Mouse (Mus musculus) brain, adult 2 months (tissue): ENCODE measurements around the gene Asb15.

Experiments
- DNase-seq: peaks from one replicate; pipeline ENCODE4 v3.0.0; 2011; ENCODE audit warnings: low read depth, low spot score

Gene Asb15

DNA sequence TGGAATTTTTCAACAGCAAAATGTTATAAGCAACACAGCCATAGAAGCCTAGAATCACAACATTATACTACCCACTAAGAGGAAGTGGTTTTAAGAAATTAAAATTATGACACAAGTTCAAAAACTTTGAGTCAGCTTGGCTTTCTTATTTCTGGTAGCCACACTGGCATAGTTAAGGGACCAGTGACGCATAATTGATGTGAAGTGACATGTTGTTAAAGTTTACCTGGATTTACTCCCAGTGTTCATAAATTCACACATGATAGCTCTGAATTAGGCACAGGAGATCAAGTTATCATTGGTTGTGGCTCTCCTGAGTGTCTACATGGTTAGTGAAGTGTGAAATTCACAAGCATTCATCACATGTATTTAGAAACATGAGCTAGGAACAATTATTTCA is 36.9 kb downstream of the Asb15 start:
- DNase-seq, result no peak

DNA sequence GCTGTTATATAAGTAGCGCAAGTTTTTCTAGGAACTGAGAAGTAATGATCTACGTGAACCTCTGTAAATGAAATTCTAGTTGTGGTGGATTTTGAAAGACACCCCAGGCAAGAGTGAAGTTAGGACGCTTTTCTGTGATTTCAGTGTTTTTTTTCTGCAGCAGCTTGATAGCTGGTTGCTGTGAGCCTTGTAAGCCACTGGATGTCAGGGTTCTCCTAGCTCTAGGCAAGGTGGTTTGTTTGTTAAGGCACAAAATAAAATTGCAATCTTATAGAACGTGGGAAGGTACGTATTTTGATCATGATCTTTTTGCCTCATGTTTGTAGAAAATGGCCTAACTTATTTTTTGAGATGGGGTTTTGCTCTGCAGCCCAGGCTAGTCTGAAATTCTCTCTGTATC is 41.0 kb downstream of the Asb15 start:
- peak; percentile 48 for DNase-seq

DNA sequence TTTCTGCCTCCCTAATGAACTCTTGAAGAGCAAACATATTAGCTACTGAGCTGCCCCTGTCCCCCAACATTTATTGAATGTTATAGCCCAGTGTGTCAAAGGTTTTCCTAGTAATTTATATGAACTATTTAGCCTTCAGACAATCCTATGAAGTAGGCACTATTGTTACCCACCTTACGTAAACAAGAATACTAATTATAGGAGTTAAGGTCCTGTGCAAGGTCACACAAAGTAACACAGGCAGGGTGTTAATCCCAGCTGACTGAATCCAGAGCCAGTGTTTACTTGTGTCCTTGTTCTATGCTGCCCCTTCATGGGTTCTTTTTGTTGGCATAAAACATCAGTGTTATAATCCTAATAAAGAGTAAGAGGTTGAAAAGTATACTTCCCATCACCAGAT is 41.8 kb downstream of the Asb15 start:
- DNase-seq, result no peak

DNA sequence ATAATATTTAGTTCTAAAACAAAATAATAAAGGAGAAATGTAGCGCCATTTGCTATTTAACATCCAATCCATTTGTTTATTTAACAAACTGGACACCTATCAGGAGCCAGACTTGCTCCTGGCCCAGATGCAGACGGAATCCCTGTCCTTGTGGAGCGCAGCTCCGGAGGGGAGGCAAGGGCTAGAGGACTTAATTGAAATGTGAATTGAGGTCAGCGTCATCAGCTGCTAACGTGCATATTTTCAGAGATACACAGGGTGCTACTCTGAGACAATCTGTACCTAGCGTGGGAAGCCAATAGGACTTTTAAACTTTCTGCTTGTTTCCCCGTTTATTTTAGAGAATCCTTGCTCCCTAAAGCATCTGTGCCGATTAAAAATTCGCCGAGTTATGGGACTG is 42.3 kb downstream of the Asb15 start:
- no peak for DNase-seq

DNA sequence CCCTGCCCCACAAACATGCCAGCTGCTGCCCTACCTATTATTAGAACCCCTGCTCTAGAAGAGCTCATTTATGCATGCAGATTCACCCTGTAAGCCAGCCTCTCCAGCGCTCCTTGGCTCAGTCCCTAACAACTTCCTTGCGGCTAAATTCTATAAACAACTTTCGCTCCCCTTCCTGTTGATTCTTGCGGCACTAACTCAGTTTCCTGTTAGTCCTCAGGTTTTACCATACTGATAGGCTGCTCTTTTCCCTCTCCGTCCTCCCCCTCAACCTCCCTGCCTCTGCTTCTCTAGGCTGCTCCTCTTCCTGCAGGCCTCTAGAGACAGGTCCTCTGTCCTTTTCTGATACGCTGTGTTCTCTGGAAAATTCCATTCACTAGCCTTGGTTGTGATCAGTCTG is 43.2 kb downstream of the Asb15 start:
- no peak for DNase-seq

DNA sequence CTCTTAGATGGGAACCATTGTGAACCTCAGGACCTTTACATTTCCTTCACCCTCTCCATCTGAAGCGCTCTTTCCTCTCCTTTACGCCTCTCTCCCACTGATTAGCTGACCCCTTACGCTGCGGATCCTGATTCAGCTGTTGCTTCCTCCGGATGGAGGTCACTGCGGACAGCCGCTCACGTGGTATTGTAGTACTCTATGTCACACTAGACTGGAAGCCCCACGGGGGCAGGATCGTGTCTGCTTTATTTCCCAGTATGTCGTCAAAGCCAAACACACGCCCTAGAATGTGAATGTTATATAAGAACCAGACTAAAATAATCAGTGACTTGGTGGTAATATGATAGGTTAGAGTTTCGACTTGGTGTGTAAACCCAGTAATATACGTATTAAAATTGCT is 44.5 kb downstream of the Asb15 start:
- DNase-seq, result no peak

DNA sequence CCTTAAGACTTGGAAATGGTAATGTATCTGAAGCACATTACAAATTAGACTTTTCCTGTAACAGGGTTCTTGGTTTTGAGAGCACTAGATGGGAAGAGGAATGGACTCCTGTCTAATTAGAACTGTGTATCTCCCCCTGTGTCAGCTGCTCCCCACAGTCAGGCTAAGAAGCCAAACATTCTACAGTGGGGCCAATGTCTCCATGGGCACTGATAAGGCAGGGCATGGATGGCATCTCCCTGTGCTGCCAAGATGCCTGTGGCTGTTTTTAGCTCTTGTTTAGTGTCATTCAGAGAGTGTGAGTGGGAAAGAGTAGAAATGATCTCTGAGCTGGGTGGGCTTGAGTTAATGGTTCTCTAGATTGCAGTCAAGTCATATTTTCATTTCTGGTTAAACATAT is 45.4 kb downstream of the Asb15 start:
- DNase-seq, result no peak

DNA sequence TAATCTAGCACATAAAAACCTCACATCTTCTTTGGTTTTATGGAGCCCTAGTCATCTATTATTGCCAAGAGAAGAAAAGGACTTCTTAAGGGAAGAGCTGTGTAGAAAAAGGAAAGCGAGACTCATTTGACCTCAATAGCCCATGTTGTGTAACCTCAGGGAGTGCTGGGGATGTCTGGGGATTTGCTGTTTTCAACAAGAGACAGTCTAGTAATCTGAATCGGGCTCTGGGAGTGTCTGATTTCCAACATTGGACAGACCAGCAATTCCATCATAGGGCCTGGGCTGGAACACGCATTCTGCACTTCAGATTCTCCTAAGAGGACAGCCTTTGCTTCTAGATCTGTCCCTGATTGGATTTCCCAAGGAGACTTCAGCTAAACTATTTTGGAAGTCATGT is 55.5 kb downstream of the Asb15 start:
- DNase-seq, result no peak

DNA sequence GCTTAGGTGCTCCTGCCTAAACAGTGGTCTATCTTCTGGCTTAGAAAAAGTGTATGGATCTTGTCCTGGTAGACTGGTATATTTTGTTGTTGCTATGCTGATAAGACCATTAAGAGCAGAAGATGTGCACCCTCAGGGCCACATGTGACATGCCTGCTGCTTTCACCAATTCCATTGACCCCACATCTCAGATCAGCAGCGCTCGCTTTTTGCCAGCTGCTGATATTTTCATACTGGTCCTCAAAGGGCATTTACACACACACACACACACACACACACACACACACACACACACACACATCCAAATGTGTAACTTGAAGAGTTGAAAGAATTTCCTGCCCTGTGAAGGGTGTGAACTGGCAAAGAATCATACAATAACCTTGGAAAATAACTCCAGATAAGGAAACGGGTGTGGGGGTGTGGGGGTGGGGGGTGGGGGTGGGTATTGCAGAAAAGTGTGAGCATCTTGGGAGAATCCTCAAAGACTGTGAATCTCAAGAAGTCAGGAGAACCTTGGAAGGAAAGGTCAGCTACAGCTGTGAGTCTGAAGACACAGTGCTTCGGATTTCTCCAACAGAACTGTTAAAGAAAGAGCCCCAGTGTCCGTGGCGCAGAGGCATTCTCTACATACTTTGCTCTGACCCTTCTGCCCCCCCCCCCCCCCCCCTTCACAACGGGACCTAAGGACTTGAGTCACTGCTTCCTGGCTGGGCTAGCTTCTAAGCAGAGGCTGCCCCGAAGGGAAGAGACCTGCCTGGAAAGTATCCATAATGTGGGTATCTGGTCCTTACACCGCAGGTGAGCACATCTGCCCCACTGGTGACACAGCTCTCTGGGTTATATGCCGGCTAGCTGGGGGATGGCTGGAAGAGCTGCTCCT is 57.7 kb downstream of the Asb15 start:
- no peak for DNase-seq

DNA sequence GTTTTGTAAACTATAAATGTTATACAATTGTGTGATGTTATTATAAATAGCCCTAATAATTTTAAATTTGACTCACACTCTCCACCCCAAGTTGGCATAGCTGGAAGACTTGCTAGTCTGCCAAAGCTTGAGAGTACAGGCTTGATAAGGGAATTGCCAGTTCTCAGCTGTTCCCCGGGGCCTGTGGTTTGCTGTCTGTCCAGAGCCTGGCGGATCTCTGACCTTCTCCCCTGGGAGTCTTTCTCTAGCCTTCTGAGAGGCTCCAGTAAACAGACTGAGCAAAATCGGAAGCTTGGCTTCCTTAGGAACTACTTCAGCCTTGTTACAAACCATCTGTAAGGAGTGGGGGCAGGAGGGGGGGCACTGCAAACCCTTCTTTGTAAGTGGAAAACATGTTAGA is 58.9 kb downstream of the Asb15 start:
- peak; percentile 50 for DNase-seq

DNA sequence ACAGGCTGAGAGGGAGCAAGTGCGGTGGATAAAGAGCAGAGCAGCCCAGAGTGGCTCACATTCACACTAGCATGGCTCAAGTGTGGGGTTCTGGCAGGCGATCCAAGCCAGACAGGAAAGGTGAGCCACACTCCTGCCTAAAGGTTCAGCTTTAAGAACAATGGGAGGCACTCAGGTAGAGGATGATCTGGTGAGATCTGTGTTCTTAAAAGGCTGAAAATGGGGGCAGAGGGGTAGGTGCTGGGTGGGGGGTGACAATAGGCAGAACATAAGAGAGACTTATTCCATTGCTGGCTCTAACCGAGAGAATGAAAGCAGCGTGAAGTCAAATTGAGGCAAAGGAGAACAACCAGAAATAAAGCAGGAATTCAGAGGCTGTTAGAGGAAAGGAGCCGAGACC is 62.3 kb downstream of the Asb15 start:
- DNase-seq, result no peak

DNA sequence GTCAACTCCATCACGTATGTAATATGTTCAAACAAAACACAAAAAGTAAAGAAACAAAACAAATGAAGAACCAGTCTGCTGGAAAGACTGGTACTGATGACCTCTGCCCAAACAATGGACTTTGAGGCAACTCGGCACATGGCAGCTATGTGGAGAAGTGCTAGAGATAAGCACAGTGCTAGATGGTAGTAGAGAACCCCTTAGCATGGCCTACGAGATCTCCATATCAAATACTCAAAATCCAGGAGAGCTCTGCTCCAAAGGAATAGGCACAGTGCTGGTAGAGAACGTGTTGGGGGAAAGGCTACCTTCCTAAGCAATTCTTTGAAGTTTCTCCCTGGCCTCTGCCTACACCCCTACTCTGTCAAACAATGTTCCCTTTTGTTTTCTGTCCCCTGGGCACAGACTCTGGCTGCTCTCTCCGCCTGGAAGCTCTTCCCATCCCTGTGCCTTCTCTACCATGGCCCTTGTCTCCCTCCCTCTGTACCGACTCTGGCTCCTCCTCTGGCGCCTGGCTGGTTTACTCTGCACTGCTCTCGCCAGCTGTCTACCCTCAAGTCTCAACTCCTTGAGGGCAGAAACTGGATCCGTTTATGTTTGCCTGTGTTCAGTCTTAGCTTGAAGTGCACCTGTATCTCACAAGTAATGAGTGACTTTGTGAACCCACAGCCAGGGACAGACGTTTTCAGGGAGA is 63.7 kb downstream of the Asb15 start:
- no peak for DNase-seq

DNA sequence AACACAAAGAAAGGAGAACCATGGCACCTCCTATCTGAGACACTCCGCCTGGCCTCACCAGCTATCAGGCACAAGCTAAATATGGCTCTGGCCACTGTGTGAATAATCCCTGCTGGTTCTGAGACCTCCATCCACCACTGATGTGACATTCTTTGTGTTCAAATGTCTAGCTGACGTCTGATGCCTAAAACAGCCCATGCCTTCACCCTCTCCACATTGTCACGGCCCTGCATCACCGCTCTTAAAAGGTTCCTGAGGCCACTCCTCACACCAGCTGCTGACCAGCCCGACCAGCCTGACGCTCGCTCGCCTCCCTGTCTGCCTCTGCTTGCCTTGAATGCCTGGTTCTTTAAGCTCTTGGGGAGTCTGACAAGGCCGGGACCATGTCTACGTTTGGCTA is 69.6 kb downstream of the Asb15 start, which contains the start of gene Lmod2:
Gene Lmod2 (plus strand): TSS at position 263 of the 400 bp plus-strand sequence.
- DNase-seq, result no peak

DNA sequence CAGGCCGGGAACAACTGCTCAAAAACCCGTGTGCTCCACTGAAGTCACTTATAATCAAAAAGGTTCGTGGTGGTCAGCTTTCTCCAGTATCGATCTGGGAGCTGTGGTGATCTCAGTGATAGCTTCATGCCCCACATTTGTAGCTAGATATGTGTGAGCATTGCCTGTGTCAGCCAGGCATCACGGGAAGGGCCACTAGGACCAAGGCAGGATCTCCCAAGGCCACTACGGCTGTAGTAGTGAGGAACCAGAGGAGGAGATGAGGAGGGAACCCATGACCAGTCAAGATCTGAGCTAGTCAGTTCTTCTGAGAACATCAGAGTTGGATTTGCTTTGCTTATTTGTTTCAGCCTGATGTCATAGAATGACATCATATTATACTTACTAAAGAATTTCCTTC is 71.2 kb downstream of the Asb15 start:
- no peak for DNase-seq

DNA sequence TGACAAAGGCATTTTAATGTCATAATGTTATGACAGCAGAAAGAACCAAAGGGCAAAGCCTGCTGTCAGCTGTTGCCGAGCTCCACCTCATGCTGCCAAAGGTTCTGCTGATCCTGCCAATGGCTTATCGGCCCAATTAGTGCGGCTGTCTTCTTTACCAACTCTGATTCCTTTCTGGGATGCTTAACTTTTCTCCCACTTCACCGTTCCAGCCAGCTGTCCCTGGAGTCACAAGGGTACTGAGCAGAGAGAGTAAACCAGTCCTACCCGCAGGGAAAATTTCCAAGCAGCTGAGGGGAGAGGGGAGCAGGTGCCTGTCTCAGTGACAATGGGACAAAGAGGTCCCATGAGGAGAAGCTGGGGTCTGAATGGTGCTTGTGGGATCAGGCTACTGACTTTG is 71.7 kb downstream of the Asb15 start:
- DNase-seq, result no peak

DNA sequence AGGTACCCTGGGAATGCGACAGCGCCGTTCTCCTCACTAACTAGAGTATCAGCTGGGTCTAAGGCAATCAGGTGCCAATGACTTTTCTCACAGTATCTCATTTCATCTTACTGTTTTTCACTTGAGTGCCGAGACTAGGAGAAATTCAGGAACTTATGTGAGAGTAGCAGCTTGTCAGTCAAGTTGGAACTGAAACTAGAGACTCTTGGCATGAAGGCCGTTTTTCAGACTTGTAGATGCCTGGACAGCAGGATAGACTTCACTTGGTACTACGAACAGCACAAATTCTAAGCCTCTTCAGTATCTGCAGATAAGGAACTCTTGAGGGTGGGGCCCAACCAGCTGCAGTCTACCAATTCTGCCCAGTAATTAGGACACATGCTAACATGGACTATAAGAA is 72.2 kb downstream of the Asb15 start:
- no peak for DNase-seq

DNA sequence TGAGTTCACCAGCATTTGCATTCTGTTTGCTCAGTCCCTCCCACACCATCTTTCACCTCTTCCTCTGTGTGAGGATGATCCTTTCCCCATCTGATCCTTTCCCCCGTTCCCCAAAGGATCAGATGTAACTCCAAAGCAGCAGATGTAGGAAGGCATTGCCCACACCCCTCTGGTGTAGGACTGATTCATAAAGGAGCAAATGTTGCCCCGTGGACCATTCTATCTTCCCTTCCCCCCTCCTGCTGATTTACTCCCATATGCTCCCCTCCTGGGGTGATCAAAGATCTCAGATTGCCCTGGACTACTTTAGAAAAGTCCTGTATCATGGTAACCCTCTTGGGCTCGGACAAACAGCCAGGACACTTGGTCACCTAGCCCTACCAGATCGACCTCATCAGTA is 72.8 kb downstream of the Asb15 start:
- peak; percentile 19 for DNase-seq

DNA sequence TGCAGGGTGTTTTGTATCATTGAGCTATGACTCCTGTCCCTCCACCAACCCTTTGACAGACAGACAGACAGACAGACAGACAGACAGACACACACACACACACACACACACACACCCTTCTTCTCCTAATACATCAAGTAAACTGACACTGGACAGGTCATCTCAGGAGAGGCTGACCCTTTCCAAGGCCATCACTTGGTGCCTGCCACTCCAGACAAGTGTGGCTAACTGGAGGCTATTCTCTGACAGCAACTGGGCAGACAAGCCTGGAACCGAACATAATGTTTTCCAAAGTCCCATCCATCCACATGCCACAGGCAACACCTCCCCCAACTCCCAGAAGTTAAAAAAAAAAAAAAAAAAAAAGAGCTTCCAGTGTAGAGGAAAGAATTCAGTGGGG is 73.7 kb downstream of the Asb15 start:
- DNase-seq, result no peak

DNA sequence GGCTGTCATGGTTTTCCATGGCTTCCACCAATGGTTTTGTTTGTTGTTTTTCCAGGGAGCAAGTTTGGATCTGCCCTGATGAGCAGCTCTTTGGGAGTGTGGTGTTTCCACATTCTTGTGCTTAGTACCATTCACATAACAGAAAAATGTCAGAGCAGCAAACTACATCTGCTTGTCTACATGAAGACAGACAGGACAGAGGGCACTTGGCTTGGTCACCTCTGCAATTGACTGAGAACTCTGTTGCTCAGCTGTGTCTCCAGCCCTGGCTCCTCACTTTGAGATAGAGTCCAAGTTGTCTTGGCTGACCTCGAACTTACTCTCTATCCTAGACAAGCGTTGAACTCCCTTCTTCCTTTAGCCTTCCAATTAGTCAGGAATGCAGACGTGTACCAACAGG is 74.4 kb downstream of the Asb15 start:
- no peak for DNase-seq

DNA sequence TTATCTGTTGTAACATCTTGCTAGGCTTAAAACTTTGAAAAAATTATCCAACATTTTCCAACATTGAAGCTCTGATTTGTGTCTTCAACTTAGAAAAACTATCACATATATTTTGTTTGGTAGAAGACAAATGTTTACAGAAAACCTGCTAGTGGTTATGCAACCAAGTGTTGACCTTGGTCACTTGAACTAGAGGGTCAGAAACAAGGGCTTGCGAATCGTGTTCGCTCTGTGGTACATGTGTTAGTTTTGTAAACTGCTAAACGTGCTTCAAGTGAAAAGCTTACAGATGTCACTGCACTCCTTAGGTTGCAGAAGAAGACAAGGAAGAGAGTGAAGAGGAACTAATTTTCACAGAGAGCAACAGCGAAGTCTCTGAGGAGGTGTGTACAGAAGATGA is 75.0 kb downstream of the Asb15 start:
- DNase-seq, result no peak

DNA sequence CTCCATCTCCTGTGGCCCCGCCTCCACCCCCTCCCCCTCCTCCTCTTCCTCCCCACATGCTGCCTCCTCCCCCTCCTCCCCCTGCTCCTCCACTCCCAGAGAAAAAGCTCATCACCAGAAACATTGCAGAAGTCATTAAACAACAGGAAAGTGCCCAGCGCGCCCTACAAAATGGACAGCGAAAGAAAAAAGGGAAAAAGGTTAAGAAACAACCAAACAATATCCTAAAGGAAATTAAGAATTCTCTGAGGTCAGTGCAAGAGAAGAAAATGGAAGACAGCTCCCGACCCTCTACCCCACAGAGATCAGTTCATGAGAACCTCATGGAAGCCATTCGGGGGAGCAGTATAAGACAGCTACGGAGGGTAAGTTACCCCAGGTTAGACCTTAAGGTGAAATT is 76.3 kb downstream of the Asb15 start:
- DNase-seq, result no peak

DNA sequence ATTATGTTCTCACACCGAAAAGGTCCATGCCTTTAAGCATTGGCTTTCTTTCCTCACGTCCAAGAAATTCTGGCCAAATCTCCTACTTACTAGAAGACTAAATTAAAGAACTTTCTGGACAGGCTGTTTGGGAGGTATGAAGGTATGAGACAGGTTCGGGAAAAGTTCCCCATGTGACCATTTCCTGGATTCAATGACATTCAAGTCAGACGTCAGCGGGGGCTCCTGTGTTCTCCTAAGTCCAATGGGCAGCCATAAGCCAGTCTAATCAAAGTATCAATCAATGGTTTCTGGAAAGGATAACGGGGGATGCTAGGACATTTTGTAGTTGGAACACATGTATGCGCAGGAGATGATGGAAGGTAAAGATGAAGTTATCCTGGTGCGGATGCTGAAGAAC is 77.7 kb downstream of the Asb15 start:
- no peak for DNase-seq

DNA sequence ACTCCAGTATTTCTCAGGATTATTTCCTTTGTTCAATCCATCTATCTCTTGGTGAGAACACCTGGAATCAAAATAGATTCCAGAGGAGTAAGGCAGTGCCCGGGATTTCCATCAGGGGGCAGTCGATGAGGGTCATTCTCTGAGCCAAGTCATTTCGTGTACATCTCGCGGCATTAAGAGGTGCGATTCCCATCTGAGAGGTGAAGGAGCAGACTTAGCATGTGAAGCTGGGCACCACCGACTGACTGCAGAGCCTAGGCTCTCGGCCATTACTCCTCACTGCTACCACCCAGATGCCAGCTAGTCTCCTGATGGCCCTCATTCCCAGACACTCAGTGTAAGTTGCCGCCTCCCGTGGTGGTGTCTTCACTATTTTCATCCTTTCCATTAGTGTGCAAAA is 78.6 kb downstream of the Asb15 start:
- DNase-seq, result peak; percentile 32
